Mouse (Mus musculus) lung, adult 18-20 months (tissue): ENCODE results near the gene Ncor2.

Experiments
- DNase-seq, 2 experiments: peaks; one replicate each; pipeline ENCODE4 v3.0.0; 2022; ENCODE audit warnings: mixed read lengths in 2 of 2

Gene Ncor2

GRCm38 (mm10) chr5:125143114-125143872 lies 35.7 kb downstream of the Ncor2 start:
- no peak for DNase-seq

- DNase-seq, result no peak
Measured at GRCm38 (mm10) chr5:125141916-125142315, 37.1 kb downstream of the Ncor2 start.

DNA sequence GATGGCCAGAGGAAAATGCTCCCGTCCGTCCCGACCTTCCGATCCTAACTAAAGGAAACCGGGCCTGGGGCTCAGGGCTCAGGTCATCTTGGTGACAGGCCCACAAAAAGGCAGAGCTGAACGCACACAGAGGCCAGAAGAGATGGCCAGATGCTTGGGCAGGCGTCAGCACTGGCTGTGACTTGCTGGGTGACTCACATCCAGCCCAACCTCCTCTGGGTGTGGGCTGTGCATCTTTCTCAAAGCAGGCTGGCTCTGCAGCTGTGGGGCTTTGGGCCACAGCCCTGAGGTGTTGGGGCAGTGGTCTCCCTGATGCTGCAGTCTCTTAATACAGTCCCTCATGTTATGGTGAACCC lies 37.5 kb downstream of the Ncor2 start:
- no peak for DNase-seq

DNA sequence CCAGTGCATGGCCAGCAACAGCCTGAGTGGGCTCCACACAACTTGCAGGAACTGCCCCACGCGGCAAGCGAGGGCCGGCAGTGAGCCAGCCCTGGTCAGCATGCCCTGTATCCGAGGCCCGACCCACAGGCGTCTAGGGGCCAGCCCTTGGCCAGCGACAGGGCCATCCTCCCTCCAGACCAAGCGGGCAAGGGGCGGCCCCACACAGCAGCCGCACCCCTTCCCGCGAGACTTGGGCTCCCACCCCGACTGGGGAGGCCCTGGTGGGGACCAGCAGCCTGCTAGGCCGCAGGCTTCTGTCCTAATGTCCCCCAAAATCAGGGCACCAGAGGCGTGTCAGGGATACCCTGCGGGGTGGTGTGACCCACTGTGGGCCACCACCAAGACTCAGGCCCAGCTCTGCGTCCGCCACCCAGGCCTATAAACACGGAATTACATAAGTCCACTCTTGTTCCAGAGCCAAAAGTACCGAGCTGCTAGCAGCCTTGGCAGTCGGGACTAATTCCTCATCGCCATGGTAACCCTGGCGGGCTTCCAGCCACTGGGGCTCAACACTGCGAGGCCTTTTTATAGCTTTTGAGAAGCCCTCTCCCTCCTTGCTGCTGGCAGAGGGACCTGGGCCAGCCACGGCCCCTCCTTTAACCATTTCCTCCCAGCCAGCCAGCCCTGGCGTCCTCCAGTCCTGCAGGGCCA lies 38.0 kb downstream of the Ncor2 start:
- DNase-seq, result peak; percentile 99

DNA sequence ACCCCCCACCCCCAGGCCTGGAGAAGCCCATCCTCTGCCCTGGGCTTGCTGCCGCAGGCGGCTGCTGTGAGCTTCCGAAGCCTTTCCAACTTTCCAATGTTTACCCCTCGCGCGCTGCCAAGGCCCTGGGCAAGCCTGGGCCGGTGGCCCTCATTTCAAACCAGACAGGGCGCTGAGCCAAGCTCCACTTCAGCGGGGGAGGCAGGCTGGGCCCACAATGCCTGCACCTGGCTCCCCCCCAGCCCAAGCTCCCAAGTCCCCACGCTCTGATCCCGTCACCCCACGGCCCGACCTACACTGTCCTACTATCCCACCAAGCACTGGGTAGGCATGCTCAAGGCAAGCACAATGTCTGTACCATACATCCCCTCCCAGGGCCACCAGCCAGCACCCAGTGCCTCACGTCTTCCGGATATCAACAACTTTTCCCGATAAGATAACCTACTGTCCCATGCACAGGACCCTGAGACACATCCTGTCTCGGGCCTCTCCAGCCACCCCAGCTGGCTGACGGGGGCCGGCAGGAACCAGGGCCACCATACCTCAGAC lies 38.8 kb downstream of the Ncor2 start:
- peak; percentile 90 to 93 for DNase-seq

DNA sequence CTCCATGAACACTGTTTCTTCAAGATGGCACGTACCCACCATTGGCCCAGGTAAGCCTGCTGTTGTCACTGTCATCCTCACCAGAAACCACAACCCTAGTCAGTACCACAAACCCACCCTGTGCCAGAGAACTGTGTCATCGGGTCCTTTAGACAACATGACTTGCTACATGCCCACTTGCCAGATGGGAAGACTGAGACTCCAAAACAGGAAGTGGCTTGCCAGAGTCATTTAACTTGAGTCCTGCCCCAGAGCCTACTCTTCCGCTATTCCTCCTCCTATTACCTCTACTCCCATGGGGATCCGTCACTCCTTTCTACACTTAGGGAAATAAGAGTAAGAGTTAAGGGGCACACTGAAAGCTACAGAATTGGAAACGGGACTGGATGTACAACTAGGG lies 39.4 kb downstream of the Ncor2 start:
- DNase-seq, result no peak

DNA sequence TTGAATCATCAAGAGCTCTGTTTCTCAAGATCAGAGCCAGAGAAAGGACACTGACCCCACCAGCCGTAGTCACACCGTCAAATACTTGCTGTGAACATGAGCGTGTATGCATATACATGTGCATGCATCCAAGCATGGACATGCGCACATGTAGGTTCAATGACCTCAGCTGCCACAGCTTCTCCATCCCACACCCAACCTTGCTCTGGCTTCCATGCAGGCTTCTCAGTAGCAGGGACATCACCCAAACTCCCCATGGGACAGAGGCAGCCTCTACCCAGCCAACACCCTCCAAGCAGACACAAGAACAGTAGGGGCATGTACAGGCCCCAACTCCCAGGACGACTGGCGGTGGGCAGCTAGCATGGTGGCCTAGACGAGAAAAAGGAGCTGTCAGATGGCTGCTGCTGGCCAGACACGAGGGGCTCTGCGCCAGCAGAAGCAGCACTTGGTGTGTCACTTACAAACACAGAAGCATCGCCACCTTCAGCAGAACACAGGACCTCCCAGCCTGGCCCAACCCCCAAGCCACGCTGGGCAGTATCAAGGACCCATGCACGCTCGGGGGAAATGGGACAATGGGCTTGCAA lies 40.1 kb downstream of the Ncor2 start:
- DNase-seq, result no peak

- no peak for DNase-seq
Measured at GRCm38 (mm10) chr5:125137672-125138285, 41.2 kb downstream of the Ncor2 start.

- DNase-seq, result peak; percentile 56 to 63
Measured at GRCm38 (mm10) chr5:125136996-125137671, 41.9 kb downstream of the Ncor2 start.

DNA sequence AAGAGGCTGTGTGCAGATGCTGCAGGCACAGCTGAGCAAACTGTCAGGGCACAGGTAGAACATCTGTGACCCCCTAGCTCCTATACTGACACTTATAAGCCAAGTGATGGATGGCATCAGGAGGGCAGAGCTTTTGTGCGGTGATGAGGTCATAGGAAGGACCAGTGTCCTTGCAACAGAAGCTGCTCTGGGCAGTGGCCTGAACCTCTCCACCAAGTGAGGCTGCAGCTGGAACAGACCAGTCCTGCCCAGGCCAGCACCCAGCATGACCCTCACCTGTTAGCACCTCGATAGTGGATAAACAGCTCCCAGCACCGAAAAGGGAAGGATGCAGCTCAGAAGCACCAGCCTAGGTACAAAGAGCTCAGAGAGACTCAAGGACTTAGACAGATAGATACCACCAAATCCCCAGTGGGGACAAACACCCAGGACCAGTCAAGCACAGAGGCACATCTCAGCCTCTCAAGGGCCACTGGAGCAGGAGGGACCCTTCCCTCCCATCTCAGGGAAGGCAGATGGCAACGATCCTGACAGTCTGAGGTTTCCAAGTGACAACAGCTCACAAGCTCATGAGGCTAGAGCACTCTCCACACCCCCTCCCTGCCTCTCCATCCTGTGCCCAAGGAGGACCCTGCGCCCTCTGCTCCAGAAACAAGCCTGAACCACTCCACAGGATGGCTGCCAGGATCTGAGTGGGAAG lies 42.6 kb downstream of the Ncor2 start:
- DNase-seq, result no peak

DNA sequence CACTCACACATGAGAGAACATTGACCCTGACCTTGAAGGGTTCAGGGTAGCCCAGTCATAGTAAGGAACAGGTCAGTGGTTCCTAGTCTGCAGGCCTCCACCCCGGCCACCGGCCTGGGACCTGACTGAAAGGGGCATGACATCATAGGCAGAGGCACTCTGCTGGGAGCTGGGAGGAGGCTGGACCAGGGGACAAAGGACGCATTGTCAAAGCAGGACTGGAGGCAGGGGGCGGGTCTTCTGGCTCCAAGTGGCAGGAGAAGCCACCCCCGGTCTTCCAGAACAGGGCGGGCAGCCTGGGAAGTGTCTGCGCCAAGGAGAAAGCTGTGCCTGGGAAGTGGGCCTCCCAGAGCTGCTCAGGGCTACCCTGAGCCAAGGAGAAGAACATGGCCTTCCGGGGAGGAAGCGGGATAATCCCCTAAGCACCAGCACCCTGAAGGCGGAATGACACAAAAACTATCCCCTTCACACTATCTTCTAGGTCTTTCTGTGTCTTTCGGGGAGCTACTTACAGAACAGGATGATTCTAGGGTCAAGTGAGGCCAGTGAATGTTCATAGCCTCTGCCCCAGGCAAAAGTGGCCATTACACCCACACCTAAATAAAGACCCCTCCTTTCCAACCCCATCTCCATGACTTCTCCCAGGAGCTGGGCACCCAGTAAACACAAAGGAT lies 44.1 kb downstream of the Ncor2 start:
- peak; percentile 60 to 80 for DNase-seq

GRCm38 (mm10) chr5:125134391-125134790 lies 44.6 kb downstream of the Ncor2 start:
- peak; percentile 63 to 76 for DNase-seq

DNA sequence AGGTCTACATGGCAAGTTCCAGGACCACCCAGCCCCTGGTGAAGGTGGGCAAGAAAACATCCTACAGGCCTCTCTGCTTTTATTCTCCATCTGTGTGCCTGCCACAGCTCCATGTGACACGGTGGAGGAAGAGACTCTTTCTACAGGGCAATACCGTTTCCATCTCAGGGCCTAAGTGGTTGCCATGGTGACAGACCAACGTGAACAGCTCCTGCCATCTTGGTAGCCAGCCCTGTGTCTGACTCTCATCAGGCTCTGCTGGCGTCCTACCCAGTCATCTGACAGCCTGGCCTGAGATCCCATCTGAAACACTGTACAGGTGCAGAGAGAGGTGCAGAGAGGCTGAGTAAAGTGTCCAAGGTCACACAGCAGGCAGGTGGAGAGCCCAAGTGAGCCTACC lies 45.4 kb downstream of the Ncor2 start:
- no peak for DNase-seq

DNA sequence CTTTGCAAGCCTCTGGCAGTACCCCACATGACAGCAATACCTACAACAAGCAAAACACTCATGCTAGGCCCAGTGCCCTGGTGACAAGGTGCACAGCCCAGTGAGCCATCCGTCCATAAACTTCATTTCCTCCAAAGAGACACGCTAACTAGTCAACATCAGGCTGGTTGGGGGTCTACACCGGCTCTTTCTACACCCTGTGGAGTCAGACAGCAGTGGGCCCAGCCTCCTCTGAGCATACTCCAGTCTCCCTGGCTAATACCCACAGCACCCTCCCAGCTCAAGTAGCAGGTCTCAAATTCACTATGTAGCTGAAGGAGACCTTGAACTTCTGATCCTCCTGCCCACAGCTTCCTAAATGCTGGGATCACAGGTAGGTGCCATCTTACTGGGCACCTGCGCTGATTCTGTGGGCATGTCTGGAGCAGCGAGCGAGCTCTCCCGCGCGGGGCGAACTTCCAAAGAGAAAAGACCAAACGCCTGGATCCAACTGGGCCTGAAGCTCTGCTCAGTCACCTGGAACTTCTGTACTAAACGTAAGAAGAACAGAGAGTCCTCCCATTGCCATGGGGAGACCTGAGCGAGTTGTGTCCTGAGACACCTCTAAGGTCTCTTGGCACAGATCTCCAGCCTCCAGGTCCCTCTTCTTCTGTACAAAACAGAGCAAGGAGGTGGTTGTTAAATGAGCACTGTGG lies 46.3 kb downstream of the Ncor2 start:
- DNase-seq, result no peak

DNA sequence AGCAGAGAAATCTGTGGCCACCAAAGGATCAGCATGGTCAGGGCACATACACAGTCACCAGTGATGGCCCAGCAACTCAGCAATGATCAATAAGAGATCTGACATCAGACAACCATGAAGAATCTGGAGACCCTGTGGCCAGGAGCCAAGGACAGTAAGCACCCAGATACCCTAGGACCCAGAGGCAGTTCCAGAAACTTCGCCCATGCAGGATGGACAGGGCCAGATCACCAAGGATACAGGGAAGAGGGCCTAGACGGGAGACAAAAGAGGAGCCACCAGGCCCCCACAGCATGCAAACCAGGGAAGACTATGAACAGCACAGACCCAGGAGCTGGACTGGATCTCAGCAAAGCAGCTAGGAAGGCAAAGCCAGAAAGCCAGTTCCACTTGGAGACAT lies 47.0 kb downstream of the Ncor2 start:
- DNase-seq, result no peak

DNA sequence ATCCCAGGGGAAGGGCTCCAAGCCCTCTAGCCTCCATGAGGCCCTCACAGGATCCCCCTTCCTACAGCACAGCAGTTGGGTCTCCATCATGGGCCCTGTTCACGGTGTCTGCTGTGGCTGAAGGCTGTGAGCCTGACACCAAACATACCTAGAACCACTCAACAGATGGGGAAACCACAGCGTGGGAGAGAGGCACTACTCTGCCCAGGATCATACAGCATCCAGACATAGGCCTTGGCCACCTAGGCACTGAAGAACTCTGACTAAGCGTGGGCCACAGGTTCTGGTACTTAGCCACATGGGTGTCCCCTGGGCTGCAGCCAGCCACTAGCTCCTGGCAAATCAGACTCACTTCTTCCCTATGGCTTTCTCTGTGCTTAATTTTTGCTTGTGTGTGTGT lies 48.6 kb downstream of the Ncor2 start:
- DNase-seq, result no peak

- DNase-seq, result no peak
Measured at GRCm38 (mm10) chr5:125128939-125129385, 50.1 kb downstream of the Ncor2 start.

- no peak for DNase-seq
Measured at GRCm38 (mm10) chr5:125127920-125128319, 51.1 kb downstream of the Ncor2 start.

DNA sequence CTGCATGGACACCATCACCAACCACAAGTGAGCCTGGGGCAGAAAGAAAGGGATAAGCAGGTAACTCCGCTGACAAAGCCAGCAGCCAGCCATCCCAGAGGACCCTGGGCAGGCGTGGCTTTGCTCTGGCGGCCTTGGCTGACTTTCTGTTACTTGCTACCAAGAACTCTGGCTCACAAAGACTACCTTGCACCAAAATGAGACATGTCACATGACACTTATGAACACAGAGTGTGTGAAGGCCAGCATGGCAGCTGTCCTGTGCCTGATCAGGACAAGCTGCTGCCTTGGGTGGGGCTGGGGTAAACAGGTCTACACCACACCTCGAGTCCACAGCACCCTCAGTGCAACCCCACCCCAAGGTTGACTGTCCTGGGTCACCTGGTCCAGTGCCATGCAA lies 51.6 kb downstream of the Ncor2 start:
- no peak for DNase-seq

- no peak for DNase-seq
Measured at GRCm38 (mm10) chr5:125125966-125126464, 53.0 kb downstream of the Ncor2 start.

- no peak for DNase-seq
Measured at GRCm38 (mm10) chr5:125125219-125125618, 53.8 kb downstream of the Ncor2 start.
